Mouse (Mus musculus): ENCODE data around the gene Pon1. TPM values are rescaled to one million over a fixed set of nuclear protein-coding genes. Genes with fewer than 3 reads are reported as not detected.

The Pon1 gene
- not detected for polyA plus RNA-seq (2017; shearing (Covaris generic))

DNA sequence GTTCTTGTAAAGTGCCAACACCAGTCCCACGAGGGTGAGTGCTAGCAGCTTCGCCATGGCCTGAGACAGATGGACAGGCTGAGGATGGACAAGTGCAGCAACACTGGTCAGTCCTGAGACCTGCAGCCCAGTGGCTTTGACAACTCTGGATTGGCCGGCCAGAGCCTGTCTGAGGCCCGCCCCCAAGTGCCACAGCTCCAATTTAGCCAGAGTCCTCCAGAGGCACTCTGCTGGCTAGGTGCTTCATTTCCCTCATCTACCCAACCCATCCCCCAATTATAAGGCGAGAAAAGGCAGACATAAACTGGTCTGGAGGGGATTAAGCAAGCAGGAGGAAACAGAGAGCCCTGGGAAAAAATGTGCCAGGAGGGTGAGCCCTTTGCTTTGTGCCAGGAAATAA is at the start of gene Pon1:
TSS of gene Pon1 (minus strand) at position 254 of the 400 bp plus-strand sequence.

Other genes with a start within 250 kb of the Pon1 start
- 1.2 TPM for gene Pon3, start 62.3 kb upstream of the Pon1 start, polyA plus RNA-seq (2017; shearing (Covaris generic))
- 73.1 TPM for gene Pon2, start 104.5 kb upstream of the Pon1 start, polyA plus RNA-seq (2017; shearing (Covaris generic))
- gene Asb4, start 189.4 kb upstream of the Pon1 start, polyA plus RNA-seq (2017; shearing (Covaris generic)), result 0.52 TPM

All from effector memory CD4-positive, alpha-beta T cell, adult 5 months (primary cell).